Mouse (Mus musculus) embryonic facial prominence, embryonic 11.5 days (tissue): ENCODE measurements around the gene Tmem171. TPM values are rescaled to one million over a fixed set of nuclear protein-coding genes. Genes with fewer than 3 reads are reported as not detected.

ENCODE experiments used
- polyA plus RNA-seq: library from polyadenylated mRNA; unstranded; fragments of >200 nt; fragmentation: Nextera tagmentation; extraction: Ambion mirVana; gene quantifications from 2 replicates; pipeline ENCODE4 v1.2.1, GENCODE M21; 2014

The Tmem171 gene
- polyA plus RNA-seq, 1 experiment from 2014 or later: not detected

Other genes with a start within 250 kb of the Tmem171 start
- gene Gm10320, start 202.8 kb downstream of the Tmem171 start, polyA plus RNA-seq: 1.2 and 1.5 TPM in 2 replicates
- gene Tmem174, start 57.4 kb downstream of the Tmem171 start, polyA plus RNA-seq: not detected in 2 replicates
- gene Fcho2, start 120.6 kb upstream of the Tmem171 start, polyA plus RNA-seq: 28.1 and 28.6 TPM in 2 replicates
- 61.5 and 65.2 TPM in 2 replicates for gene Tnpo1, start 231.6 kb upstream of the Tmem171 start, polyA plus RNA-seq